Mouse (Mus musculus) CH12.LX (cell line): ENCODE data around the gene Slc12a6. TPM values are rescaled to one million over a fixed set of nuclear protein-coding genes. Genes with fewer than 3 reads are reported as not detected.

Source experiments
- DNase-seq: peaks from one replicate; pipeline ENCODE4 v3.0.0-alpha.2; 2013; ENCODE audit errors: extremely low read depth
- H3K27ac ChIP-seq: 2 replicates; pipeline ENCODE4 v1.5.1; 2012; ENCODE audit warnings: low read depth, mild to moderate bottlenecking, control low read depth, moderate library complexity; ENCODE audit not compliant: insufficient read depth
- H3K27me3 ChIP-seq: replicated peaks from 2 replicates; pipeline ENCODE3; 2012; ENCODE audit warnings: inconsistent platforms
- H3K36me3 ChIP-seq, 2 experiments: replicated peaks in 1 of 2; 2 replicates each; pipeline versions ENCODE3 to v1.6.1; 2012; ENCODE audit warnings: inconsistent platforms in 1 of 2, low read length in 1 of 2, mild to moderate bottlenecking in 1 of 2, mixed read lengths in 1 of 2, moderate library complexity in 1 of 2; ENCODE audit not compliant: control insufficient read depth in 1 of 2, insufficient read depth in 1 of 2
- H3K4me1 ChIP-seq, 2 experiments: 2 replicates each; pipeline ENCODE4 v1.6.1; 2012; ENCODE audit warnings: inconsistent platforms in 1 of 2, moderate library complexity in 1 of 2; ENCODE audit not compliant: insufficient read depth in 2 of 2, control insufficient read depth in 1 of 2
- H3K4me2 ChIP-seq: 2 replicates; pipeline ENCODE4 v1.6.1; 2012; ENCODE audit warnings: low read depth, mild to moderate bottlenecking, control low read depth; ENCODE audit not compliant: poor library complexity, insufficient read depth, severe bottlenecking
- H3K4me3 ChIP-seq, 3 experiments: fragments of 150-350 bp in 1 of 3; sonication (generic) in 1 of 3; replicated peaks in 1 of 3; 2 replicates each; pipeline versions ENCODE3 to v1.5.1; 2011 to 2012; ENCODE audit warnings: low read depth in 2 of 3, low read length in 2 of 3, mild to moderate bottlenecking in 2 of 3, moderate library complexity in 2 of 3, control low read depth in 1 of 3, improper control_type of control experiment in 1 of 3, inconsistent platforms in 1 of 3, mixed read lengths in 1 of 3; ENCODE audit not compliant: poor library complexity in 1 of 3
- H3K79me2 ChIP-seq: replicated peaks from 2 replicates; pipeline ENCODE4 v1.6.1; 2012; ENCODE audit warnings: mild to moderate bottlenecking, moderate library complexity; ENCODE audit not compliant: control insufficient read depth, poor library complexity, insufficient read depth, severe bottlenecking; ENCODE audit errors: extremely low read depth
- H3K9ac ChIP-seq: 2 replicates; pipeline ENCODE4 v1.6.1; 2012; ENCODE audit warnings: low read depth, mild to moderate bottlenecking, control low read depth, moderate library complexity; ENCODE audit not compliant: insufficient read depth
- H3K9me3 ChIP-seq: replicated peaks from 2 replicates; pipeline ENCODE3; 2012; ENCODE audit warnings: low read length, inconsistent platforms, mixed read lengths
- BHLHE40 ChIP-seq: IDR thresholded peaks from 2 replicates; pipeline ENCODE4 v1.6.1; 2011; ENCODE audit warnings: mild to moderate bottlenecking, low read depth, low read length, improper control_type of control experiment
- CHD2 ChIP-seq: IDR thresholded peaks from 2 replicates; pipeline ENCODE4 v1.6.1; 2011; ENCODE audit warnings: low read length, improper control_type of control experiment
- EP300 ChIP-seq: IDR thresholded peaks from 2 replicates; pipeline ENCODE4 v1.6.1; 2011; ENCODE audit warnings: low read length, improper control_type of control experiment
- GABPA ChIP-seq: IDR thresholded peaks from 2 replicates; pipeline ENCODE4 v1.6.1; 2012; ENCODE audit warnings: low read depth, low read length, improper control_type of control experiment, inconsistent platforms; ENCODE audit not compliant: insufficient replicate concordance
- HCFC1 ChIP-seq: IDR thresholded peaks from 2 replicates; pipeline ENCODE4 v1.6.1; 2012; ENCODE audit warnings: low read depth, mild to moderate bottlenecking, inconsistent platforms, low read length, improper control_type of control experiment
- JUN ChIP-seq: IDR thresholded peaks from 2 replicates; pipeline ENCODE4 v1.6.1; 2011; ENCODE audit warnings: low read depth, mild to moderate bottlenecking, low read length, improper control_type of control experiment, moderate library complexity; ENCODE audit not compliant: insufficient read depth
- JUND ChIP-seq: conservative IDR thresholded peaks from 2 replicates; pipeline ENCODE4 v1.6.1; 2011; ENCODE audit warnings: low read depth, low read length, improper control_type of control experiment
- KAT2A ChIP-seq: IDR thresholded peaks from 2 replicates; pipeline ENCODE4 v1.6.1; 2012; ENCODE audit warnings: low read length, improper control_type of control experiment, inconsistent platforms; ENCODE audit not compliant: insufficient replicate concordance
- MAFK ChIP-seq: IDR thresholded peaks from 2 replicates; pipeline ENCODE4 v1.6.1; 2011; ENCODE audit warnings: low read length, improper control_type of control experiment; ENCODE audit not compliant: insufficient replicate concordance
- MAX ChIP-seq: IDR thresholded peaks from 2 replicates; pipeline ENCODE4 v1.6.1; 2011; ENCODE audit warnings: low read length, improper control_type of control experiment
- MEF2A ChIP-seq: IDR thresholded peaks from 2 replicates; pipeline ENCODE4 v1.6.1; 2014; ENCODE audit warnings: low read depth, mild to moderate bottlenecking, inconsistent platforms, low read length, improper control_type of control experiment, borderline replicate concordance
- NELFE ChIP-seq: IDR thresholded peaks from 2 replicates; pipeline ENCODE4 v1.6.1; 2011; ENCODE audit warnings: low read depth, low read length, improper control_type of control experiment
- NRF1 ChIP-seq: IDR thresholded peaks from 2 replicates; pipeline ENCODE4 v1.6.1; 2014; ENCODE audit warnings: low read depth, mild to moderate bottlenecking, inconsistent platforms, low read length, improper control_type of control experiment, moderate library complexity
- PAX5 ChIP-seq: IDR thresholded peaks from 2 replicates; pipeline ENCODE4 v1.6.1; 2012; ENCODE audit warnings: low read length, inconsistent platforms, mixed read lengths
- POLR2AphosphoS2 ChIP-seq: IDR thresholded peaks from 2 replicates; pipeline ENCODE4 v1.6.1; 2011; ENCODE audit warnings: low read depth, low read length, improper control_type of control experiment
- RAD21 ChIP-seq: IDR thresholded peaks from 2 replicates; pipeline ENCODE4 v1.6.1; 2011; ENCODE audit warnings: low read depth, mild to moderate bottlenecking, low read length, improper control_type of control experiment, moderate library complexity
- RCOR1 ChIP-seq: conservative IDR thresholded peaks from 2 replicates; pipeline ENCODE4 v1.6.1; 2012; ENCODE audit warnings: low read depth, mild to moderate bottlenecking, inconsistent platforms, low read length, improper control_type of control experiment
- SMC3 ChIP-seq: IDR thresholded peaks from 2 replicates; pipeline ENCODE4 v1.6.1; 2011; ENCODE audit warnings: low read depth, low read length, improper control_type of control experiment
- TBP ChIP-seq: conservative IDR thresholded peaks from 2 replicates; pipeline ENCODE4 v1.6.1; 2011; ENCODE audit warnings: low read depth, low read length, improper control_type of control experiment
- TCF12 ChIP-seq: IDR thresholded peaks from 2 replicates; pipeline ENCODE4 v1.6.1; 2014; ENCODE audit warnings: low read depth, mild to moderate bottlenecking, inconsistent platforms, low read length, improper control_type of control experiment
- USF2 ChIP-seq: conservative IDR thresholded peaks from 2 replicates; pipeline ENCODE4 v1.6.1; 2011; ENCODE audit warnings: low read depth, low read length, improper control_type of control experiment
- ZKSCAN1 ChIP-seq: IDR thresholded peaks from 2 replicates; pipeline ENCODE4 v1.6.1; 2012; ENCODE audit warnings: low read depth, inconsistent platforms, low read length, improper control_type of control experiment, borderline replicate concordance
- ZMIZ1 ChIP-seq: IDR thresholded peaks from 2 replicates; pipeline ENCODE4 v1.6.1; 2012; ENCODE audit warnings: low read depth, mild to moderate bottlenecking, inconsistent platforms, low read length, improper control_type of control experiment
- ZNF384 ChIP-seq: IDR thresholded peaks from 2 replicates; pipeline ENCODE4 v1.6.1; 2012; ENCODE audit warnings: low read depth, low read length, improper control_type of control experiment, inconsistent platforms
- dilution Hi-C: fragments of 300-500 bp; cut with MboI; formaldehyde crosslinking; loops from 2 replicates; pipeline ENCODE4 v1.14.3; 2020; ENCODE audit warnings: low sequenced_read_pairs; ENCODE audit not compliant: extremely low pct_unique_long_range_greater_than_20kb, extremely low pct_ligation_motif_present
- in situ Hi-C: fragments of 300-500 bp; cut with MboI; formaldehyde crosslinking; loops from 3 replicates; pipeline ENCODE4 v1.14.3; 2019; ENCODE audit warnings: low sequenced_read_pairs, low pct_ligation_motif_present, low pct_unique_long_range_greater_than_20kb, mixed read lengths
- polyA plus RNA-seq: library from polyadenylated mRNA; unstranded; fragments of >175 nt; gene quantifications from 2 replicates; pipeline ENCODE4 v1.2.1, GENCODE M21; 2012; ENCODE audit warnings: low read depth; ENCODE audit not compliant: insufficient read length
- total RNA-seq, 2 experiments: library from RNA; depleted of rRNA; stranded (reverse); fragments of 300-350 nt in 1 of 2; fragments of >200 nt in 1 of 2; gene quantifications; 2 replicates each; pipeline ENCODE4 v1.2.3; 2012 to 2014

Gene Slc12a6
- total and polyA plus RNA-seq, 3 experiments = 7.8 to 14.8 (median 10.5) TPM

DNA sequence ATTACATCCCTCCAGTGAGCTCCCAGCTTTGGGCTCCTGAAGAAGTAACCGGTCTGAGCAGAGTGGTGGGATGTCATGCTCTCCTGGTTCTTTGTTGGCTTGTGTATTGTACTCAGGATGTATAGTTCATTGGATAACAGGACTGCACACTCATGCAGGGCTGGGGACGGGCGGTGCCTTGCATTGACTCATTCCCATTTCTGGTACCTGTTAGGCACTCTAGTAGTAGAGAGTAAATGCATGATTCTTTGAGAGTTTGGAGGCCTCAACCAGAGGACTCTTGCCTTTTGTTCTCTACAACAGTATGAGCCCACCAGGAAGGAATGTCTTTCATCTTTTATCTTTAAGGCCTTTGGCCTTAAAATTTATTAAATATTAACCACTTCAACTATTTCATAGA is 11.2 kb downstream of the Slc12a6 start:
- H3K4me1 ChIP-seq = no peaks in the 10 kb centered on the region
- peaks cover 9% of the 10 kb centered on the region; the same call in 1 of the 2 replicates for H3K79me2 ChIP-seq
- dilution Hi-C loops (no loop called here), in situ Hi-C loops (no loop called here)
- H3K9ac ChIP-seq = no peak overlapping the region
- H3K4me2 ChIP-seq = no peak overlapping the region
- H3K4me3 ChIP-seq = no peak overlapping the region
- H3K27ac ChIP-seq = no peak overlapping the region
- peaks cover 0 to 14% of the 10 kb centered on the region in 2 experiments for H3K36me3 ChIP-seq
- no peak for TF ChIP-seq PAX5
- no peak for TF ChIP-seq ZNF384
- TF ChIP-seq EP300 = no peak
- no peak for TF ChIP-seq MEF2A
- TF ChIP-seq POLR2AphosphoS2 = no peak
- no peaks in the 10 kb centered on the region for H3K9me3 ChIP-seq
- no peaks in the 10 kb centered on the region for H3K27me3 ChIP-seq
- no peak for DNase-seq

DNA sequence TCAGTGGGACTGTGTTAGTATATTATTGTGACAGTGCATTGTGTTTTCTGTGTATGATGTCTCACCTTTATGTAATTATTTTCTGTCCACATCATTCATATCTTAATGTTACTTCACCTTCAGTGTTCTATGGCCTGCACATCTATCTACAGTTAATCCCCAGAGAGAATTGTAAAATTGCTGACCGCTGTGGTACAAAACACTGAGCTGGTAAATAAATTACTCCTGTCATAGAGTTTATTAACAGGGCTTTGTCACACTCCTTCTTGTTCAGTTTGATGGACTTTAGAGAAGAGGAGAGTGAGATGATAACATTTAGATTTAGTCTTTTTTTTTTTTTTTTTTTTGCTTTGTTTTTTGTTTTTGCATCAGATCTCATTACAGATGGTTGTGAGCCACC is 17.2 kb downstream of the Slc12a6 start:
- Histone ChIP-seq H3K9ac (no peak overlapping the region), H3K4me3 (no peak overlapping the region), H3K36me3 (peaks cover 0 to 2% of the 10 kb centered on the region in 2 experiments), H3K27ac (no peak overlapping the region), H3K79me2 (peaks cover 2% of the 10 kb centered on the region; the same call in 1 of the 2 replicates), H3K9me3 (no peaks in the 10 kb centered on the region), H3K4me1 (no peaks in the 10 kb centered on the region), H3K4me2 (no peak overlapping the region), H3K27me3 (no peaks in the 10 kb centered on the region)
- TF ChIP-seq HCFC1 (no peak), ZKSCAN1 (no peak), RAD21 (no peak)
- dilution Hi-C loops = no loop called here
- in situ Hi-C loops = no loop called here
- DNase-seq = no peak

DNA sequence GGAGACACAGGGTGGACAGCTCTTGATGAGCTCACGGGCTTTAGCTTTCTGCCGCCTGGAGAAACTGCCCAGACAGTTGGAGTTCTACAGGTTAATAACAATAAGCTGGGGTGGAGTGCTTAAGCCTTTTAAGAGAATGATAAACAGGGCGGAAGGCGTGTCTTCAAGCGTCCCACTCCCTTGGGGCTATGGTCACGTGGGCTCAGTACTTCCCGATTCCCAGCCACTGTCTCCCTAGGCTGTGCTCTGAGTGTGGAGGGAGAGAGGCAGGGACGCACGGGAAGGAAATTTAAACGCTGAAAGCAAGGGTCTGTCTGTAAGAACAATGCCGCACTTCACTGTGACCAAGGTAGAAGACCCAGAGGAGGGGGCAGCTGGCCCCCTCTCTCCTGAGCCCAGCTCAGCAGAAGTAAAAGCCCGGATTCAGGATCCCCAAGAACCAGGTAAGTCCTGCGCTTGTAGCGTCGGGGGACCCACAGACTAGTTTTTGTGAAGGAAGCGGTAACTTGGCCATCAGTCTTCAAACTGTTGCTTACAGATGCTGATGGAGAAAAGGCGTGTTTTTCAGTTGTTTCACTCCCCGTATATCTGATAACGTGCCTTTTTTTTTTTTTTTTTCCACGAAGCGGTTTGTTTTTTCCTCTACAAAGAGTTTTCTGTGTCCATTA is 18.9 kb downstream of the Slc12a6 start:
- no peaks in the 10 kb centered on the region for H3K27me3 ChIP-seq
- no peaks in the 10 kb centered on the region for H3K9me3 ChIP-seq
- H3K79me2 ChIP-seq = peaks cover 2% of the 10 kb centered on the region; the same call in 1 of the 2 replicates
- DNase-seq = no peak
- dilution Hi-C loops (no loop called here), in situ Hi-C loops (no loop called here)
- H3K4me1 ChIP-seq = no peaks in the 10 kb centered on the region
- peak overlapping the region; percentile 17 for H3K4me2 ChIP-seq
- peaks cover 0 to 4% of the 10 kb centered on the region in 2 experiments for H3K36me3 ChIP-seq
- H3K9ac ChIP-seq = no peak overlapping the region
- H3K27ac ChIP-seq = no peak overlapping the region
- peak overlapping the region in 2 of 3 experiments; percentile 17 to 25 for H3K4me3 ChIP-seq
- peak; percentile 49; the same call in 1 of the 2 replicates for TF ChIP-seq MAX
- TF ChIP-seq JUND = no peak
- no peak for TF ChIP-seq SMC3
- TF ChIP-seq TBP = no peak
- no peak for TF ChIP-seq POLR2AphosphoS2
- TF ChIP-seq ZKSCAN1 = no peak
- no peak for TF ChIP-seq GABPA
- no peak for TF ChIP-seq JUN
- TF ChIP-seq RAD21 = no peak
- no peak for TF ChIP-seq MAFK
- no peak for TF ChIP-seq NELFE
- TF ChIP-seq EP300 = no peak
- no peak for TF ChIP-seq CHD2
- no peak for TF ChIP-seq MEF2A
- TF ChIP-seq TCF12 = no peak
- TF ChIP-seq KAT2A = no peak
- TF ChIP-seq NRF1 = no peak
- TF ChIP-seq USF2 = peak; percentile 69
- TF ChIP-seq BHLHE40 = peak; percentile 26; the same call in 1 of the 2 replicates
- no peak for TF ChIP-seq RCOR1
- no peak for TF ChIP-seq HCFC1
- TF ChIP-seq ZMIZ1 = no peak
